Mouse (Mus musculus): ENCODE measurements at regions not wholly inside any gene's neighbourhood (a gene's known extent, or its start where the extent isn't known, plus 50 kb on each side); places are given as distances from the start of the nearest gene placed in this dataset.

DNA sequence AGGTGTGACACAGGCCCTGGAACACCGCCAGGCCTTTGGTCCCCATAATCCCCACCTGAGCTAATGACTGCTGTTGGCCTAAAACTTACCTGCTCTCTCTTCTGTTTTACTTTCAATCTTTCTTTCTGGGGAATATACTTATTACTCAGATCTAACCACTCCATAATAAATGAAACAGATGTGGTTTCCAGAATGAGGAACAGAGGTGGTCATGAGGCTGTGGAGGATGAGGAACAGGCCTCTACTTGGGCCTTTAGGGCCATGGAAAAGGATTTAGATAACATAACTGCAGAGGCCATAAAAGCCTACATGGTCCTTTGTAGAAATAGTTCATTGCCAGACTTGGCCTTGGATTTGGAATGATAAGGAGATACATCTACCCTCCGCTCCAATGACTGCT is 74.1 kb downstream of the B3gnt5 start:
- no peak for DNase-seq

DNA sequence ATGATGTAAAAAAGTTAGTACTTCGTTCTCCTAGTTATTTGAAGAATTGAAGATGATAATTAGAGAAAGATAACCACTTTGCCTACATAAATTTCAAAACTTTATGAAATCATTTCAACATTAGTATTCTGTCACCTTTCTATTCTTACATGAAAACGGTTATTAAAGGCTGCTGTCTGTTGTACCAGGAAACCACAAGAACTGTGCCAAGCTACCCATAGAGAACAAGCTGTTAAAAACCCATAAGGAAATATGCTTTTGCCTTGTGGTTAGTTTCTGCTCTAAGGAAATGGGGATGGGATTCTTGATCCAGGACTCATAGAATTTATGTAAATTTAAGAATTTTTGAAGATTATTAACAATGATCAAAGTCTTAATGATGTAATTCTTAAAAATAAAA is 74.7 kb downstream of the B3gnt5 start:
- DNase-seq, result no peak

DNA sequence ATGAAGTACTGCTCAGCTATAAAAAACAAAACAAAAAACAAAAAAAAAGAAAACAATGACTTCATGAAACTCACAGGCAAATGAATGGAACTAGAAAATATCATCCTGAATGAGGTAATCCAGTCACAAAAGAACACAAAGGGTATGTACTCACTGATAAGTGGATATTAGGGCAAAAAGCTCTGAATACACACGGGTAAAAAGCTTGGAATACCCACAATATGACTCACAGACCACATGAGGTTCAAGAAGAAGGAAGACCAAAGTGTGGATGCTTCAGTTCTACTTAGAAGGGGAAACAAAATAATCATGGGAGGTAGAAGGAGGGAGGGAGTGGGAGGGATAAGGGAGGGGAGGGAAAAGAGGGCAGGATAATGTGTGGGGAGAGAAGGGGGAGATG is 79.8 kb downstream of the B3gnt5 start:
- no peak for DNase-seq

DNA sequence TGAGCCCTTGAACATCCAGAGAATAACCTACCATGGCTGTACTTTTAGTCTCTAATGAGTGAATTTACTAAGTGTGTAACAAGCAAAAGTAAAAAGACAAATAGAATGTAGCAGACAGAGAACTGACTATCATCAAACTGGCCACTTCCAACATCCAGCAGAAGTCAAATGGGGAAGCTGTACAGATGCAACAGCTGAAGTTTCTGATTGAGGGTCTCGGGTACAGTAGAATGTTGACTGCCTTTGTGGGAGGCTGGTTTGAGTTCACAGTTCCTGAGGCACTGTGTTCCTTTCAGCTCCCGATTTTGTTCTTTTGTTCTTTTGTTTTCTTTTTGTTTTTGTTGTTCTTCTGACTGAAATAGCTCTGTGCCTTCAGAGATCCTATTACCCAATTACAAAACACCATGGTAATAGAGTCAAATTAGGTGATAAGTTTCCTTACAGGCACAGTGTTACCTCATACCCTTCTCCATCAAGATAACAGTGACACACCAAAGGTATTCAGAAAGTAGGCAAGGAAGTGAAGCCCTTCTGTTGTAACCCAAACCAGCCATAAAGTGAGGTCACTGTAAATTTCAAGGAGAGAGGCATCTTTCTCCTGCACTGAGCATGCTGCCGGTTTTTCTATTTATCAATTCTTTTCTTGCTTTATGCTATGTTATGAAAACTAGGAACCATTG is 82.5 kb downstream of the B3gnt5 start:
- no peak for DNase-seq

DNA sequence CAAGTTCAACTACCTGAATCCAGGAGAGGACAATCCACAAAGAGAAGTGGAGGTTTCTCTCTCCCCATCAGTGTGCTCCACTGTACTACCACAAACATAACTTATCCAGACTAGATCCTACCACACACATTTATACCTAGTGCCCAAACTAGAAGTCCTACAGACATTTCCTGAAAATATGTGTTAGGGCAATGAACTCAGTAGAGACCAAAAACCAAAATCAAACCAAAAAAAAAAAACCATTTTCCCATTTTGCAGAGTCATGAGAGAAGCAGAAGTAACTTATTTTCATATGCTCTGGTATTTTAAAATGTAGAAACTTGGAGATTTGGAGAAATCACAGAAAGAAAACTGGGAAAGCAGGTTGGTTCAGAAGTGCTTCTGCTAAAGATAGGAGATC is 83.7 kb downstream of the B3gnt5 start:
- no peak for DNase-seq

DNA sequence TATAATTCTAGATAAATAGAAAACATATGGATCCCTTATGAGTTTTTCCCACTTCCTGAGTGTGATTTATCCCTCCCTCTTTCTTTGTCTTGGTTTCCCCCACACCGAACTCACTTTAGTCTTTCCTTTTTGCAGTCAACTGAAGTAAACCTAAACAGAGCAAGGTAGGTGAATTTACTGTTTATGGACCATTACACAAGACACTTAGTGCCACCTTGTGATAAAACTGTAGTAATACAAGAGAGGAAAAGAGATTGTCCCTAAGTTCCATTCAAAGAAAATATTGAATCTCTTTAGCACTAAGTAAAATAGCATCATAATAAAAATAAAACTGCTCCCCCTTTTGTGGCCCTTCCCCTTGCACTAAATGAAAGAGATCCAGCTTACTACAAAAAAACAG is 88.4 kb downstream of the B3gnt5 start:
- DNase-seq, result no peak

DNA sequence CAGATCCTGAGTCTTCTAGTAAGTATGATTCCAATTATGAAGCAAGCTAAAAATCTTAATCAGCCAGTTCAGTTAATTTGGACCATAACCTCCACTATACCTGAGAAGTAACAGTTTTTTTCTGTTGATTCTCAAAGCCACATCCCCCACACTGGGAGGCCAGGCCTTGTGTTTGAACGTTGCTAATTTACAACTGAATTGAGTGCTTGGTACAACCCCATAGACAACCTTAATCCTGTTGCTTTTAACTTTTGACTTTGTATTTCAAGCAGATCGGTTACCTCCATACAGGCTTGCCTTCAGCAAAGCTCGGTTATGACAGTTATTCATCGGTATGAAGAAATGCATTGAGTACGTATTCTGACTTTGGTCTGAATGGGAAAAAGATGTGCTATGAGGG is 105.3 kb downstream of the B3gnt5 start:
- DNase-seq, result no peak

DNA sequence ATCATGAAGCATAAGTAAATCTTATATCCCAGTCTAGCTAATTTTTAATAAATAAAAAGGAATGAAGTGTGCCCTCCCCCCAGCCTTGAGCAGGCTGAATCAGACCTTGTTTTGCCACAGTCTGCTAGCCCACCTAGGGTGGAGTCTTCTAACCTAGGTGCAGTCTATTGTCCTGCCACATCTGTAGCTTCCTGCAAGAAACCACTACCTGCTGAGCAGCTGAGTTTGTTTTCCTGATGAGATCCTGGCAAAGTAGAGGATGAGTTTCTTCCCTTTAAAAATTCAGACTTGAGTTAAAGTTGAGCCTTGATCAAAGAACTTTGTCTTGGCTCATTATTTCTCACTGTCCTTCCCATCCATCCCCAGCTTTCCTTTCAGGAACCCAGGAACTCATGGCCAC is 105.9 kb downstream of the B3gnt5 start:
- DNase-seq, result no peak

DNA sequence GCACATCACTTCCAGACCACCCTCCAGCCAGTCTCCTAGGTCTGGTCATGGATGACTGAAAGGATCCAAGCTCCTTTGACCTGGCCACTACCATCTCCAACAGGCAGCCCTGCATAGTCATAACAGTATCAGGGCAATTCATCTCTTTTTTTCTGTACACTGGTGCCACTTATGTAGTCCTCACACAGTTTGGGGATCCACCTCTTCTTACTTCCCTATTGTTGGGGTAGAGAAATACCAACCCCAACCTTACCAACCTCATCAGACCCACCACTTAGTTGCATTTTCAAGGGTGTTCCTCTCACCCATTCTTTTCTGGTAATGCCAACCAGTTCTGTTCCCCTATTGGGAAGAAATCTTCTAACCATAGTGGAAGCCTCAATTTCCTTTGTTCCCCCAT is 109.4 kb downstream of the B3gnt5 start:
- no peak for DNase-seq

DNA sequence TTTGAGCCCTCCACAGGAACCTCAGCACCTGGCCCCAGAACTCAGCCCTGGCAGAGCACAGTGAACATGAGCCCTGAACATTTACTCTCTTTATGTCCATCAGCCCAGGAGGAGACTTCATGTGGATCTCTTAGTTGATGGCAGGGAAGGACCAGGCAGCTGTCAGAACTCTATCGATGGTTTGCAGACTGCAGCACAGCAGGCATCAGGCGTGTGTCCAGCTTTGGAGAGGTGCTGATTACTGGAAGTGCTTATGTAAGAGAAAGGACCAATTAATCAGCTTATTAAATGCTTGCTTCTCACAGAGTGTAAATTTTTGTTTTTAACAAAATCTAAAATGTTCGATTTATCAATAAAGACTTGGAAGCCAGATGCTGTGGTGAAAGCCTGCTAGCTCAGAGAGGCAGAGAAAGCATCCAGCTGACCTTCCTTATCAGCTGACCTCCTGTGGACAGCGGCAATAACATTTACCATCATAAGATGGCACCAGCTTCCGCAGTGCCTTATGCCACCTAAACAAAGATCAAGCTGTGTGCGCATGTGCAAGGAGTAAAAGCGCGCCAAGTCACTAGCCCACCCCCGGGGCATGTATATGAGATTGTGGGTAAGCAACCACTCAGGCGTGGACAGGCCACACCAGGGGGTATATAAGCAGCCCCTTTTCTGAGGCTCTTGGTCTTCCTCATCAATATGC is 105.8 kb downstream of the Klhl6 start:
- peak; percentile 5 for DNase-seq

DNA sequence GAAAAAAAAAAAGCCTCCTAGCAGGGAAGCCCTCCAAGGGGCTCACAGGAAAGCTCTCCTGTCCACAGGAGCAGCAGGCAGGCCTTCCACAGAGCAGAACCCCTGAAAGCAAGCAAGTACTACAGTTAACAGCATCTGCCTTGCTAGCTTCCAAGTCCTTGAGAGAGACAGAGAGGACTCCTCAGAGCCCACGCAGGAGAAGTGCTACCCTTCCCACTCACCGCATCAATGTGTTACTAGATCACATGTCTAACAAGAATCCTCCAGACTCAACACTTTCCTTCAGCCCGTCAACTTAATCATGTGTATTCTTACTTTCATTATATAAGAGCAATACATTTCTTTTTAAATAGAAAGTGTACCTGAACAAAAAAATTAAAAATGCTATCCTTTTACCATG is 99.9 kb downstream of the Klhl6 start:
- DNase-seq, result no peak

DNA sequence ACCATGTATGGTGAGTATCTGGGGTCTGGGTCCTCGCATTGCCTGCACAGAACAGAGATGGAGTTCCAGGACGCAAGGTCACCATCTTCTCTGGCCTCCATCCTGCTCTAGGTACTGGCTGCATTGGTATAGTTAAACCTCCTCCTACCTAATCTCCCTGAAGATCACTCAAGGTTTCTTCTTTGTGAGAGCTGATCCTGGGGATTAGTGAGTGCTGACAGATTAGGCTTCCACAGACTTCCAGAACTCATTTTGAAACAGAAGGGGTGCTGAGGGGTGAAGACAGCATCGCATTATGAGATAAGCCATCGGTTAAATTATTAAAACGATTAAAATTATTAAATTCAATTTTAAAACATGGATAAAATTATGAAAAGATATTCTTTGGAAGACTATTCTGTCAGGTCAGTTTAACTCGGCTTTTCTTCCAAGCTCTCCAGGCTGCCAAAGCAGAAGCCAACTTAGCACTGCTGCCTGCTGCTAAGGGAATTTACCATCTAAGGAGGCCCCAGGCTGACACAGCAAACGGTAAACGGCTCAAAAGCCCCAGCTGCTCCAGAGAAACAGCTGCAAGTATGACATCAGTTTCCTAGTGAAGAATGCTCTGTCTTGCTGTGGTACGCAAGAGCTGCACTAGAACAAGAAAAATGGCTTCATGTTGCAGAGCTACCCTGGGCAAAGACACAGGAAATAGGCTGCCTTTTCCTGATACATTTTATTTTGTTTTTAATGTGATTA is 98.9 kb downstream of the Klhl6 start:
- DNase-seq, result no peak

DNA sequence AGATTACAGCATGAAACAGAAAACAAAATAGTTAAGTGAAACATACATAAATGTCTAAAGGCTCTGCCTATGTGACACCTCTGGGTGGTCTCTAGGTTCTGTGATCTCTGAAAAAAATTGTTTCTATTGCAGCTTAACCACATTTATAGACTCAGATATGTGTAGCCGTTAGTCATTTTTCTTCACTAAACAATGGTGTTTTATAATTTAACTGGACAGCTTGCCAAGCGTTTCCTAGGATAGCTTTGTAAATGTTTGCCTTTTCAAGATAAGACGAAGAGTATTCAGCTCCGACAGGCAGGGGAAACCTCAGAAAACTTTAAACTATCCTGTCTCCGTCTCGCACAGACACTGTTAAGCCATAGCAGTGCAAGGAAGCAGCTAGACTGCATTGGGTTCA is 98.3 kb downstream of the Klhl6 start:
- DNase-seq, result no peak

DNA sequence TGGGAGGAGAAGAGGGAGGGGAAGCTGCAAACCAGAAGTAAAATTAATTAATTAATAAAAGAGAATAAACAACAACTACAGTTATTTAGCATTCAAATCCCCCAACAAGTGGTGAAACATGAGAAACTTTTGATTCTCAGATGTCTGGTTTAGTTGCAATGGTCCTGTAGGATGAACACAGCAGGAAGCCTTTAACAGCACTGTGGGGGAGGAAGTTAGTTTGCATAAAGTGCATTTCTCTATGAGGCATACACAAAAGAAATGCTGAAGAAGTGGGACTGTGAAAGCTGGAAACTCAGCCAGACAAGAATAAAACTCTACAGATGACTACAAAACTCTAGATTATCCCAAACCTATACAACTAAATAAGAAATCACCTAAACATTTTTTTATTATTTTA is 96.2 kb downstream of the Klhl6 start:
- DNase-seq, result no peak

DNA sequence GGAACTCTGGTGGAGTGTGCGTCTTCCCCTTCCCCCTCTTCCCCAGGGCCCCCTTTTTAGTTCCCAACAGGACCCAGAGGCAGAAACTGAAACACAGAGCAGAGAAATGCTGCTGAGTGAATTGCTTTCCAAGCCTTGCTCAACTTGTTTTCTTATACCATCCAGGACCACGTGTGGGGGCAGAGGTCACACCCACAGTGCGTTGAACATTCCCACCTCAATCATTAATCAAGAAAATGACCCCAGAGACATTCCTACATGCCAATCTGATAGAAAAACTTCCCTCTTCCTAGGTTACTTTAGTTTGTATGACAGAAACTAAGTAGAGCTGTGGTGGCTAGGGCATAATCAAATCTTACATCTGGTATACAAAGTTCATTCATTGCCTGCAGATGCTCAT is 93.3 kb downstream of the Klhl6 start:
- DNase-seq, result no peak

DNA sequence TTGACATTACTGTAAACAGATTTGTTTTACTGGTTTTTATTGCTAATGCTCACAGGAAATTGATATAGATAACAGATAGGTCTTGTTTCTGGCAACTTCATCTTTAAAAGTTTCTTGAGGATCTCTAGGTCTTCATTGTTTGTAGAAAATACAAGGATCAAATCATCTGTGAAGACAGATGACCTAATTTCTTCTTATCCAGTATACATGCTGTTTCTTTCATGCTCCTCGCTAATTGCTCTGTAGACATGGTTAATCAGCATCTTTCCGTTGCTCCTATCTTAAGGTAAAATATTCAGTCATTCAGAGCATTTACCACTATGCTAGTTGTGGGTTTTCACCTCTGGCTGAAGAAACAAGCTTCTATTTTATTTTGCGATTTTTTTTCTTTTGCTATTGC is 91.4 kb downstream of the Klhl6 start:
- no peak for DNase-seq

DNA sequence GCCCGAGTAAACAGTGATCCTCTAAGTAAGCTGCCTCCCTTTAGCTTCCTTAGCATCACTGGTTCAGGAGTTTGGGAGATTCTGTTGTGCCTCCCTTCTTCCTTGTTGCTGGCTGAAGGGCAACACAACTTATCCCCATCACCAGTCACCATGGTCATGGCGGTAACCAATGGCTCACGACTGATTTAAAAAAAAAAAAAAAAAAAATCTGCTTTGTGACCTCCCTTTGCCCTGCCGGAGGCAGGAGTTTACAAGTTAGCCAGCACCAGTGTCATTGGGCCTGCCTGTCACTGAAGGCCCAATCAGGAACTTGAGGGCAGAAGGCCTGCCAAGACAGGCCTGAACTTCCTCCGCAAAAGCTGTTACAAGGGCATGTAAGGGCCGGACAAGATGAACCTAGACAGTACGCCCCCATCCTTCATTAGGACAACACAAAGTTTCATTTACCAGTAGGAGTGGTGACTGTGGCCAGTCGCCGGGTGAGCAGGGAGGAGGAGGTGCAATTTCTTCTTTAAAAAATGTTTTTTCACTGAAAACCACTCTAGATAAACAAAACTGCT is 88.3 kb downstream of the Klhl6 start:
- no peak for DNase-seq

Data from cerebellum, adult 8-10 months (tissue).